Mouse (Mus musculus): ENCODE data around the gene Gm10037.
"Not testable (repeated sequence)": the region's sequence is repeated elsewhere in the genome, so short reads cannot be mapped to it uniquely, and the experiment has no call there.

Gm10037 gene

GRCm38 (mm10) chr13:67876049-67876698 lies 45.3 kb downstream of the Gm10037 start:
- not testable (repeated sequence) for DNase-seq (ENCODE audit: low read depth, low spot score)

GRCm38 (mm10) chr13:67876699-67877254 lies 45.9 kb downstream of the Gm10037 start:
- DNase-seq (ENCODE audit: low read depth, low spot score), result no peak

GRCm38 (mm10) chr13:67883966-67884365 lies 53.1 kb downstream of the Gm10037 start:
- DNase-seq (ENCODE audit: low read depth, low spot score), result no peak
